Mouse (Mus musculus): ENCODE data around the gene Col6a2. TPM values are rescaled to one million over a fixed set of nuclear protein-coding genes. Genes with fewer than 3 reads are reported as not detected.

Gene Col6a2
- polyA plus RNA-seq, 1 experiment from 2014 or later, result 7.4 TPM

DNA sequence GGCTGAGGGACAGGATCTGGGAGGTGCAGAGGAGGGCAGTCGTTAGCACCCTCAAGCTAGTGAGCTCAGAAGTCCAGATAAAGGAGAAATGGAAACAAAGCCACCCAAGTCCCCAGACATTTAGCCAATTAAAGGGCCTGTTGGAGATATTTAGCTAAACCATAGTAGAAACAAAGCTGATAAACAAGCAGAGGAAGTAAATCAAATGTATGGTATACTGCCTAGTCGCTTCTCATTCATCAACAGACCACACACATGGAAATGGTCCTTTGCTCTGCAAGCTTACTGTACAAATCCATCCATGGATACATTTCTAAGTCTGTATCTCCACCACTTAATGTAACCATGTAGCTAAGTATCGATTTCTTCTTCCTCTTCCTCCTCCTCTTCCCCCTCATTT is 24.0 kb upstream of the Col6a2 start:
- Histone ChIP-seq H3K4me2 (replicated peaks) (no peak overlapping the region), H3K27ac (replicated peaks) (no peak overlapping the region), H3K9ac (replicated peaks) (no peak overlapping the region), H3K9me3 (no peaks in the 10 kb centered on the region), H3K36me3 (no peaks in the 10 kb centered on the region), H3K27me3 (no peaks in the 10 kb centered on the region), H3K4me1 (no peaks in the 10 kb centered on the region), H3K4me3 (no peak overlapping the region)
- no peak for ATAC-seq (replicated peaks)
- WGBS, result 60% methylated on average over 3 of the region's 3 CpGs

GRCm38 (mm10) chr10:76645686-76646085 is 22.3 kb upstream of the Col6a2 start:
- H3K36me3 ChIP-seq, result no peaks in the 10 kb centered on the region
- no peak overlapping the region for H3K9ac ChIP-seq (replicated peaks)
- ATAC-seq (replicated peaks), result no peak
- no peaks in the 10 kb centered on the region for H3K27me3 ChIP-seq
- no peak overlapping the region for H3K27ac ChIP-seq (replicated peaks)
- H3K4me3 ChIP-seq, result no peak overlapping the region
- no peaks in the 10 kb centered on the region for H3K9me3 ChIP-seq
- H3K4me1 ChIP-seq, result no peaks in the 10 kb centered on the region
- H3K4me2 ChIP-seq (replicated peaks), result no peak overlapping the region
- WGBS, result 86% methylated on average over 4 of the region's 4 CpGs

DNA sequence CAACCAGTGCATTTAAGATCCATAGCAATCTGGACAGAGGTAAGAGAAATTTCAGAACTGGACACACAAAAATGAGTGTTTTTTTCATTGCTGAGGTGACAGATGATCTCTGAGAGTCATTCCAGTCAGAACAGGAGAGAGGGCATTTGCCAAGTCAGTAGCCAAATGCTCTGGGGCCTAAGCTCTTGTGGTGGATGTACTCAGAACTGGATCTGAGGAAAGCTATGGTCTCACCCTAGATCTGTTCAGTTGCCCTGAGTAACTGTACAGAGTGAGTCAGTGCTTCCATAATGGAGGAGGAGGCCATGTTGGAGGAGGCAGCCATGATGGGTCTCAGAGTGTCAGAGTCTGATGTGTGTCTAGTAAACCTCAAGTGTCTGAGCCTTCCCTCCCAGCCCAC is 21.6 kb upstream of the Col6a2 start:
- no peaks in the 10 kb centered on the region for H3K4me1 ChIP-seq
- ATAC-seq (replicated peaks), result no peak
- no peaks in the 10 kb centered on the region for H3K36me3 ChIP-seq
- H3K27ac ChIP-seq (replicated peaks), result no peak overlapping the region
- H3K9ac ChIP-seq (replicated peaks), result no peak overlapping the region
- H3K4me3 ChIP-seq, result no peak overlapping the region
- no peaks in the 10 kb centered on the region for H3K9me3 ChIP-seq
- no peak overlapping the region for H3K4me2 ChIP-seq (replicated peaks)
- no peaks in the 10 kb centered on the region for H3K27me3 ChIP-seq

DNA sequence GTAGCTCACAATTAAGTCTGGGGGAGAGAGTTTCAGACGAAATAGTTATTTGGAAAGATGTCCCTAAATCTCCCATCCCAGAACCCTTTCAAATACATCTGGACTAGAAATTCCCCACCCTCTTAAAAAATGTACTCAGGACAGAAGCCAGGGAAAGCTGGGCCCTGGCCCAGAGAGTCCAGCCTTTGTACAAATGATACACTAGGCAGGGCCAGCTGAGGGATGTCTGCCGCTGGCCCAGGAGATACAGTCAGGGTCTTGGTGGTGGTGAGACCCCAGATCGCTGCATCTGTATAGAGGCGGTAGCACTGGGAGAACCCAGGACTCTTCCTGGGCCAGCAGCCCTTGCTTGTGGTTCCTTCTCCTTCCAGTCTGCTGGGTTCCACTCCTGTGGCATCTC is 20.6 kb upstream of the Col6a2 start:
- H3K9ac ChIP-seq (replicated peaks), result no peak overlapping the region
- 90% methylated on average over 4 of the region's 4 CpGs for WGBS
- H3K9me3 ChIP-seq, result no peaks in the 10 kb centered on the region
- H3K4me3 ChIP-seq, result no peak overlapping the region
- no peaks in the 10 kb centered on the region for H3K36me3 ChIP-seq
- no peaks in the 10 kb centered on the region for H3K27me3 ChIP-seq
- H3K27ac ChIP-seq (replicated peaks), result no peak overlapping the region
- no peak overlapping the region for H3K4me2 ChIP-seq (replicated peaks)
- H3K4me1 ChIP-seq, result no peaks in the 10 kb centered on the region
- ATAC-seq (replicated peaks), result no peak

DNA sequence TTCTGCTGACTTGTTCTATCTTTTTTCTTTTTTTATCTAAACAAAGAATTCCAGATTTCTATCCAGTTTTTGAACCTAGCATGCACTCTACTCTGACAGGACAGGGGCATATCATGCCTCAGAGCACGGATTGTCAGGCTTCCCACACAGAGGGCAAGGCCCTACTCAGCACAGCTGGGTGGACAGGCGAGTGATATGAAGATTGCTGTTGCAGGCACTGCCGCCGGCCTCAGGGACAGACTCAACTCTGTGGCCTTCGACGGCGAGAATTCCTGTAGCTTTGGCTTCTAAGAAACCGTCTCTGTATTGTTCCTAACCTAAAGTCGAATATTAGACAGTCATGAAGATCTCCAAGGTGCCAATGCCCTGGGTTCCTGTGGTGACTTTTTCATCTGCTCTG is 20.0 kb upstream of the Col6a2 start:
- H3K4me3 ChIP-seq, result no peak overlapping the region
- no peaks in the 10 kb centered on the region for H3K36me3 ChIP-seq
- H3K9me3 ChIP-seq, result no peaks in the 10 kb centered on the region
- WGBS, result 86% methylated on average over 9 of the region's 9 CpGs
- no peak for ATAC-seq (replicated peaks)
- H3K27me3 ChIP-seq, result no peaks in the 10 kb centered on the region
- H3K4me1 ChIP-seq, result no peaks in the 10 kb centered on the region
- H3K27ac ChIP-seq (replicated peaks), result no peak overlapping the region
- no peak overlapping the region for H3K4me2 ChIP-seq (replicated peaks)
- no peak overlapping the region for H3K9ac ChIP-seq (replicated peaks)

GRCm38 (mm10) chr10:76642628-76643434 is 19.4 kb upstream of the Col6a2 start:
- Histone ChIP-seq H3K27ac (replicated peaks) (no peak overlapping the region), H3K9me3 (no peaks in the 10 kb centered on the region), H3K4me3 (no peak overlapping the region), H3K27me3 (no peaks in the 10 kb centered on the region), H3K4me2 (replicated peaks) (no peak overlapping the region), H3K36me3 (no peaks in the 10 kb centered on the region), H3K4me1 (no peaks in the 10 kb centered on the region), H3K9ac (replicated peaks) (no peak overlapping the region)
- ATAC-seq (replicated peaks), result no peak
- WGBS, result 81% methylated on average over 9 of the region's 9 CpGs

DNA sequence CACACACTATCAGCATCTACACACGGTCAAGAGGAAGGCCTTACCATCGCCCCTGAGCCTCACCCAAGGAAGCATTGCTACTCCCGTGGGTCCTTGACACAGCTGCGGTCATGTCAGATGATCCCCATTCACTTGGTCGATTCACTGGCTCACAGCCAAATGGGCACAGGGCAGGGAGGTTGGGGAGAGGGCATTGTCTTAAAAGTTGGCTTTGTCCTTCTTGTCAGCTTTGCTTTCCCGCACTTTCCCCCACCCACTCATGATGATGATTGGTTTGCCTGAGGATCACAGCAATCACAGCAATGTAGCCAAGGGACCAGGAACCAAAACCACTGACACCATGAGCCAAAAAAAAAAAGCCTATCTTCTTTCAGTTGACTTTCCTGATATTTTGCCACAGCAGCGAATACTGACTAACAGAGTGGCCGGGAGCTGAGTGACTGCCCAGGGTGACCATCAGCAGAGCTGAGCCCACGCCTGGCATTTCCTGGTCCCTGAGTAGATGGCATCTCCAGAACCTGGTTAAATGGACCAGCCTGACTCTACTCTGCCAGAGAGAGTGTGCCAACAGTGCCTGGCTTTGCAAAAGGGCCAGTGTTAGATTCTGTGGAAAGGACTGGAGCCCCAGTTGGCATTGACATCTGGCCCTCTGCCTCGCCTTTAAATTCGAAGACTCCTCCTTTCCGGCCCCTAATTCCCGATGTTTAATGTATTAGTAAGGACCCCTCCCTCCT is 18.6 kb upstream of the Col6a2 start:
- no peaks in the 10 kb centered on the region for H3K9me3 ChIP-seq
- no peaks in the 10 kb centered on the region for H3K27me3 ChIP-seq
- no peak overlapping the region for H3K4me2 ChIP-seq (replicated peaks)
- no peak overlapping the region for H3K4me3 ChIP-seq
- H3K4me1 ChIP-seq, result no peaks in the 10 kb centered on the region
- H3K27ac ChIP-seq (replicated peaks), result no peak overlapping the region
- H3K9ac ChIP-seq (replicated peaks), result no peak overlapping the region
- no peaks in the 10 kb centered on the region for H3K36me3 ChIP-seq
- ATAC-seq (replicated peaks), result no peak
- WGBS, result 80% methylated on average over 13 of the region's 13 CpGs

DNA sequence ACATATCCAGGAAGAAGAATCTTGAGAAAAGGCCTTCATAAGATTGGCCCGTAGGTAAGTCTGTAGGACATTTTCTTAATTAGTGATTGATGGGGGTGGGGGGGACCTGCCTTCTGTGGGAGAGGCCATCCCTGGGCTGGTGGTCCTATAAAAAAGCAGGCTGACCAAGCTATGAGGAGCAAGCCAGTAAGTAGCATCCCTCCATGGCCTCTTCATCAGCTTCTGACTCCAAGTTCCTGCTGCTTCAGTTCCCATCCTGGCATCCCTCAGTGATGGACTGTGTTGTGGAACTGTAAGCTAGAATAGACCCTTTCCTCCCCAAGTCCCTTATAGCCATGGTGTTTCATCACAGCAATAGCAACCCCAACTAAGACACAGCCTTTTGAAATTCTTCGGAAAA is 16.5 kb upstream of the Col6a2 start:
- Histone ChIP-seq H3K27me3 (no peaks in the 10 kb centered on the region), H3K27ac (replicated peaks) (no peak overlapping the region), H3K9ac (replicated peaks) (no peak overlapping the region), H3K4me1 (no peaks in the 10 kb centered on the region), H3K9me3 (no peaks in the 10 kb centered on the region), H3K4me2 (replicated peaks) (no peak overlapping the region), H3K36me3 (no peaks in the 10 kb centered on the region), H3K4me3 (no peak overlapping the region)
- WGBS, result 93% methylated on average over 2 of the region's 2 CpGs
- ATAC-seq (replicated peaks), result no peak

DNA sequence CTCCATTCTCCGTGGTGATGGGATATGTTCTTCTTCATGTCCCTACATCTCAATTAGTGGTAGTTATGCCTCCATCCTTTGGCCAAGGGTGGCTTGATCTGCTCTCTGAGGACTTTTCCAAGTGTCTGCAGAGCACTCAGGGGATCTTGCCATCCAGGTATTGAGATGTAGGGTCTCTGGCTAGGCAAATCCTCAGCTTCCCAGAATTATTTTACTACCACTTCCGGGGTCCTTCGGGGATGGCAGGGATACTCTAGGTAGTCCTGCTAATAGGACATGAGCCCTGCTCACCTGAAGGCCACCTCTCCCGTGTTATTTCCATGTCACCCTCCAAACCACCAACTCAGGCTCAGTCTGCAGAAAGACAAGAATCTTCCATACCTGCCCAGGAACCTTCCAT is 13.2 kb upstream of the Col6a2 start:
- no peak for ATAC-seq (replicated peaks)
- H3K27ac ChIP-seq (replicated peaks), result no peak overlapping the region
- H3K27me3 ChIP-seq, result no peaks in the 10 kb centered on the region
- no peaks in the 10 kb centered on the region for H3K9me3 ChIP-seq
- no peak overlapping the region for H3K4me2 ChIP-seq (replicated peaks)
- H3K36me3 ChIP-seq, result no peaks in the 10 kb centered on the region
- H3K4me1 ChIP-seq, result no peaks in the 10 kb centered on the region
- 88% methylated on average over 4 of the region's 4 CpGs for WGBS
- H3K9ac ChIP-seq (replicated peaks), result no peak overlapping the region
- no peak overlapping the region for H3K4me3 ChIP-seq

- Histone ChIP-seq H3K27ac (replicated peaks) (no peak overlapping the region), H3K4me2 (replicated peaks) (no peak overlapping the region), H3K27me3 (no peaks in the 10 kb centered on the region), H3K9ac (replicated peaks) (no peak overlapping the region), H3K4me1 (no peaks in the 10 kb centered on the region), H3K4me3 (no peak overlapping the region), H3K9me3 (no peaks in the 10 kb centered on the region), H3K36me3 (no peaks in the 10 kb centered on the region)
- WGBS, result 84% methylated on average over 3 of the region's 3 CpGs
- ATAC-seq (replicated peaks), result no peak
Measured at GRCm38 (mm10) chr10:76636026-76636425, 12.6 kb upstream of the Col6a2 start.

DNA sequence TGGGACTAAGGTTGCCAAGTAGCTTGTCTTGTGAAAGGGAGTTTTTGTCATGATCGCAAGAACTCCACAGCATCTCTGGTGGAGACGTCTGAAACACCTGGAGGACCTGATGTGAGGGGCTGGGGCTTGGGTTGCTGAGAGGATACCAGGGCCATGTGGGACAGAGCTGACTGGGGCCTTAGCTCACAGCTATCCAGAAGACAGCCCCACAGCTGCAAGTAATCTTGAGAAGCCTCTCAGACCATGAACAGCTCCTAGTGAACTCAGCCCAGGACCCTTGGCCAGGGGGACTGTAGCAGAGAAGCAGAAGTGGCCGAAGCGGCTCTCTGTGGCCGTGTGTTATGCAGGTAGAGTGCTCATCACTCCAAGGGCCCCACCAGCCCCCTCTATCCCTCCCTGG is 11.2 kb upstream of the Col6a2 start:
- WGBS, result 88% methylated on average over 5 of the region's 5 CpGs
- no peak overlapping the region for H3K4me2 ChIP-seq (replicated peaks)
- H3K4me1 ChIP-seq, result no peaks in the 10 kb centered on the region
- ATAC-seq (replicated peaks), result no peak
- no peak overlapping the region for H3K27ac ChIP-seq (replicated peaks)
- no peak overlapping the region for H3K4me3 ChIP-seq
- no peaks in the 10 kb centered on the region for H3K27me3 ChIP-seq
- H3K36me3 ChIP-seq, result no peaks in the 10 kb centered on the region
- no peaks in the 10 kb centered on the region for H3K9me3 ChIP-seq
- no peak overlapping the region for H3K9ac ChIP-seq (replicated peaks)

DNA sequence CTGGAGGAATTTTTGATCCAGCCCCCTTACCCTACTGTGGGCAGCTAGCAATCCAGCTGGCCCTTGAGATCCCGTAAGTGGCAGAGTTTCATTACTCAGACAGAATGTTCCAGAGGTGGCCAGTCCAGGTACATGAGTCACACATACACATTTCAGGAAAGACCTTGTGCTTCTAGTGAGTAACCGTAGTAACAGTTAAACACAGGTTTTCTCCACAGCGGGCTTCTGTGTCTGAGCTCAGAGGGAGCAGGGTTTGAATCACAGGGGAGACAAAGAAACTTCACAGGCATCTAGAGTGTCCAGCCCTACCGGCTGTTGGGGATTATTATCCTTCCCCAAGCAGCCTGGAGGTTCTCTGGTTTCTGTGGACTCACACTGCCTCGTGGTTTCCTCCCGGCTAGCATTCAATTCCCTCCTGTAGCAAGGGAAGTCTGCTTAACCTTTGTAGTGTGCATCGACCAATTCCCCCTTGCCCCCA is 10.7 kb upstream of the Col6a2 start:
- Histone ChIP-seq H3K36me3 (no peaks in the 10 kb centered on the region), H3K4me2 (replicated peaks) (no peak overlapping the region), H3K9ac (replicated peaks) (no peak overlapping the region), H3K4me3 (no peak overlapping the region), H3K27me3 (no peaks in the 10 kb centered on the region), H3K4me1 (no peaks in the 10 kb centered on the region), H3K27ac (replicated peaks) (no peak overlapping the region), H3K9me3 (no peaks in the 10 kb centered on the region)
- ATAC-seq (replicated peaks), result no peak
- 43% methylated on average over 7 of the region's 7 CpGs for WGBS
